Mouse (Mus musculus) mouse embryonic stem cell (cell line): ENCODE results near the gene Saal1.

Experiments
- in situ Hi-C, 2 experiments: fragments of 300-500 bp; cut with MboI; formaldehyde crosslinking; loops; 1 replicate in 1 of 2; 3 replicates in 1 of 2; pipeline ENCODE4 v1.14.3; 2019 to 2020; ENCODE audit warnings: low sequenced_read_pairs in 2 of 2, low pct_unique_long_range_greater_than_20kb in 1 of 2, mixed read lengths in 1 of 2; ENCODE audit not compliant: unreplicated experiment in 1 of 2

The Saal1 gene

DNA sequence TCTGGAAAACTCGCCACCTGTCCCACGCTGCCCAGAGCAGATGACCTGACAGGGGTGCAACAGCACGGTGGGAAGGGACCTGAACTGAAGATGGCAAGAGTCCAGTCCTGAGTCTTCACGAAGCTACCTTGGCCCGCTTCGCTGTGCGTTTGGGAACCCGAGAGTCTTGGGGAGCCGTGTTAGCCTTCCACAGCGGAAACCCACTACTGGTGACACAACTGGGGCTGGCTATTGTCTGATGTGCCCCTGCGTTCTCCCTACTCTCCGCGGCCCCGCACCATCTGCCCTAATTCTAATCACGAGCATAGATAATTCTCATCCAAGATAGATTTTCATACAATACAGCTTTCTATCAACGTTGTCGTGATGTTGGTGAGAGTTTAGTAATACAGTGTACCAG lies 70.4 kb downstream of the Saal1 start:
- in situ Hi-C loops = no loop called here

DNA sequence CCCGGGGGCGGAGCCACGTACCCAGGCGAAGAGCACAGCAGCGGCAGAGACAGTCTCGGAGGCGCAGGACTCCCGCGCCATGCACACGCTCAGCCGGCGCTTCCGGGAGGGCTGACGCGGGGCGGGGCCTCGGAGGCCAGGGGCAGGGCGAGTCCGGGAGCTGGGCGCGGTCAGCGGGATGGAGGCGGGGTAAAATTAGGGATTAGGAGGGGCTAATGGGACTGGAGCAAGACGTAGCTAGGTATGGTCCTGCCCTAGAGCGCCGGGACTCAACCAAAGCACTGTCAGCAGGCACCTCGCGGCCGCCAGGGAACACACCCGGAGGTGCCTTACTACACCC lies 70.8 kb downstream of the Saal1 start, which contains the start of gene Sergef:
Gene Sergef (minus strand): TSS at position 116 of the 340 bp plus-strand sequence.
- in situ Hi-C loops = no loop called here

- in situ Hi-C loops = no loop called here
Observed at GRCm38 (mm10) chr7:46638889-46639691, 71.4 kb downstream of the Saal1 start.
